Mouse (Mus musculus): ENCODE measurements around the gene Gm44511.
"Not testable (repeated sequence)": the region's sequence is repeated elsewhere in the genome, so short reads cannot be mapped to it uniquely, and the experiment has no call there.

Gene Gm44511

GRCm38 (mm10) chr6:128759221-128759950, 66.7 kb downstream of the Gm44511 start:
- DNase-seq = no peak

GRCm38 (mm10) chr6:128755402-128755763, 70.7 kb downstream of the Gm44511 start:
- DNase-seq = not testable (repeated sequence)

GRCm38 (mm10) chr6:128754748-128755401, 71.2 kb downstream of the Gm44511 start:
- DNase-seq = not testable (repeated sequence)

GRCm38 (mm10) chr6:128754265-128754664, 71.8 kb downstream of the Gm44511 start:
- not testable (repeated sequence) for DNase-seq

- peak; percentile 92 for DNase-seq
Measured at GRCm38 (mm10) chr6:128753610-128754224, 72.4 kb downstream of the Gm44511 start.

GRCm38 (mm10) chr6:128747006-128747405, 79.1 kb downstream of the Gm44511 start:
- DNase-seq = not testable (repeated sequence)

GRCm38 (mm10) chr6:128737445-128737844, 88.7 kb downstream of the Gm44511 start:
- DNase-seq = no peak

GRCm38 (mm10) chr6:128736100-128736499, 90.0 kb downstream of the Gm44511 start:
- peak; percentile 45 for DNase-seq

GRCm38 (mm10) chr6:128734896-128735295, 91.2 kb downstream of the Gm44511 start:
- peak; percentile 23 for DNase-seq

- DNase-seq = no peak
Measured at GRCm38 (mm10) chr6:128733908-128734679, 92.0 kb downstream of the Gm44511 start.

- peak; percentile 42 for DNase-seq
Measured at GRCm38 (mm10) chr6:128732032-128732431, 94.1 kb downstream of the Gm44511 start.

Data from kidney, postnatal 10 days (tissue).